Comparison of ENCODE assay signal across 19 mouse cellular contexts in genomic region chr1:160618201-160618600, GRCm38 (mm10).
DNase-seq lines count a peak whose midpoint lies in the region; ATAC-seq and TF ChIP-seq lines count a peak whose summit lies in the region.
"Had no signal": no experiment of that assay in that cellular context is flagged by ENCODE, and none has a peak within 500 bp of the region (broad histone marks: within the 10 kb centered on the region; RNA-seq: fewer than 3 reads in every experiment).

No protein-coding gene starts in this region.

- ATAC-seq in G1E (ENCODE audit: extremely low read depth, insufficient number of reproducible peaks, low FRiP score, poor library complexity, severe bottlenecking) = peak; percentile 75
- peak; percentile 71 for ATAC-seq in megakaryocyte-erythroid progenitor cell, adult 5-6 weeks (replicated peaks; ENCODE audit: low FRiP score, low TSS enrichment, poor library complexity, severe bottlenecking)
- ATAC-seq: hindbrain, embryonic 16.5 days had no signal

- H3K9me3 ChIP-seq in G1E (replicated peaks) = no peaks in the 10 kb centered on the region
- H3K9me3 ChIP-seq: embryonic facial prominence, embryonic 15.5 days; forebrain, embryonic 12.5 days; liver, embryonic 13.5 days; lung, embryonic 15.5 days had no signal

- DNase-seq in 416B (ENCODE audit: low read depth) = peak; percentile 6
- peak; percentile 2 for DNase-seq in G1E (ENCODE audit: low spot score)
- peak; percentile 20 for DNase-seq in gonadal fat pad, adult 2 months (ENCODE audit: low read depth)
- DNase-seq in spleen, adult 18-20 months = no peak
- DNase-seq in thymus, postnatal 4 days = no peak
- no peak for DNase-seq in retina, embryonic 14.5 days (ENCODE audit: low spot score)
- DNase-seq: adrenal gland, adult 8-10 months; cerebellum, adult 9-10 months; heart, adult 18-20 months; heart, postnatal 36 days; kidney, adult 11 months; liver, embryonic 13.5 days; midbrain, embryonic 14.5 days; thymus, adult 2 months had no signal

- no peak overlapping the region for H3K4me3 ChIP-seq in G1E (ENCODE audit: low read depth, low read length)
- H3K4me3 ChIP-seq: embryonic facial prominence, embryonic 15.5 days; forebrain, embryonic 12.5 days; liver, embryonic 13.5 days; lung, embryonic 15.5 days had no signal

- H3K4me1 ChIP-seq in G1E (ENCODE audit: insufficient read depth, low read depth, low read length) = peaks cover 17% of the 10 kb centered on the region
- H3K4me1 ChIP-seq: embryonic facial prominence, embryonic 15.5 days; forebrain, embryonic 12.5 days; liver, embryonic 13.5 days; lung, embryonic 15.5 days had no signal

- no peaks in the 10 kb centered on the region for H3K27me3 ChIP-seq in G1E (ENCODE audit: insufficient read depth, low read length)
- H3K27me3 ChIP-seq: embryonic facial prominence, embryonic 15.5 days; forebrain, embryonic 12.5 days; liver, embryonic 13.5 days; lung, embryonic 15.5 days had no signal

- TF ChIP-seq CTCF in G1E (IDR thresholded peaks at IDR 0.05; ENCODE audit: low read depth, low read length) = no peak

- peaks cover 16% of the 10 kb centered on the region for H3K36me3 ChIP-seq in G1E (replicated peaks)
- H3K36me3 ChIP-seq: embryonic facial prominence, embryonic 15.5 days; forebrain, embryonic 12.5 days; liver, embryonic 13.5 days; lung, embryonic 15.5 days had no signal

Comparison
In these comparisons a context has a peak if more than half of its experiments do, and no peak if none do; other contexts are left out.
1. DNase-seq: peak in 416B (single experiment), G1E (single experiment) and gonadal fat pad, adult 2 months (single experiment); none in spleen, adult 18-20 months (0 of 2), thymus, postnatal 4 days (single experiment) and retina, embryonic 14.5 days (single experiment).